Mouse (Mus musculus) midbrain, embryonic 11.5 days (tissue): ENCODE results near the gene Slc40a1. TPM values are rescaled to one million over a fixed set of nuclear protein-coding genes. Genes with fewer than 3 reads are reported as not detected.

Experiments used
- ATAC-seq: fragments of 200-750 bp; cut with Nextera tagmentation; 2 replicates; pipeline ENCODE4 v1.8.0; 2017; ENCODE audit warnings: moderate TSS enrichment, moderate library complexity; ENCODE audit not compliant: low FRiP score
- DNase-seq: peaks from one replicate; pipeline ENCODE4 v3.0.0; 2015; ENCODE audit warnings: low spot score; ENCODE audit errors: missing footprints
- H3K27ac ChIP-seq: fragments of 300-500 bp; sonication (generic); 2 replicates; pipeline ENCODE4 v1.5.1; 2014; ENCODE audit warnings: low read depth, low read length
- H3K27me3 ChIP-seq: fragments of 300-500 bp; sonication (generic); 2 replicates; pipeline ENCODE4 v1.6.1; 2014; ENCODE audit warnings: mild to moderate bottlenecking, low read length, moderate library complexity, mixed read lengths; ENCODE audit not compliant: control insufficient read depth, insufficient read depth
- H3K36me3 ChIP-seq: fragments of 300-500 bp; sonication (generic); 2 replicates; pipeline ENCODE4 v1.6.1; 2014; ENCODE audit warnings: mild to moderate bottlenecking, low read length, moderate library complexity, mixed read lengths; ENCODE audit not compliant: control insufficient read depth, insufficient read depth
- H3K4me1 ChIP-seq: fragments of 300-500 bp; sonication (generic); 2 replicates; pipeline ENCODE4 v1.6.1; 2014; ENCODE audit warnings: low read length; ENCODE audit not compliant: control insufficient read depth, insufficient read depth
- H3K4me2 ChIP-seq: fragments of 300-500 bp; sonication (generic); 2 replicates; pipeline ENCODE4 v1.6.1; 2014; ENCODE audit warnings: mild to moderate bottlenecking, moderate library complexity
- H3K4me3 ChIP-seq: fragments of 300-500 bp; sonication (generic); 2 replicates; pipeline ENCODE4 v1.5.1; 2014; ENCODE audit warnings: low read depth, low read length
- H3K9ac ChIP-seq: fragments of 300-500 bp; sonication (generic); 2 replicates; pipeline ENCODE4 v1.6.1; 2014; ENCODE audit warnings: low read length
- H3K9me3 ChIP-seq: fragments of 300-500 bp; sonication (generic); 2 replicates; pipeline ENCODE4 v1.6.1; 2016; ENCODE audit warnings: low read length; ENCODE audit not compliant: control insufficient read depth
- WGBS: fragments of 180-500 bp; shearing (Covaris S2); extraction: QIAGEN DNeasy Blood & Tissue Kit; methylation state at CpG from one replicate; pipeline ENCODE4 v1.1.7; 2014; 5-methylcytosine and 5-hydroxymethylcytosine counted together
- polyA plus RNA-seq: library from polyadenylated mRNA; unstranded; fragments of >200 nt; fragmentation: Nextera tagmentation; extraction: Ambion mirVana; gene quantifications from 2 replicates; pipeline ENCODE4 v1.2.1, GENCODE M21; 2014

The Slc40a1 gene
- polyA plus RNA-seq, 1 experiment from 2014 or later, result 23.3 TPM

GRCm38 (mm10) chr1:45875640-45876039 is 50.7 kb downstream of the Slc40a1 start:
- no peaks in the 10 kb centered on the region for H3K9me3 ChIP-seq
- H3K4me3 ChIP-seq, result no peak overlapping the region
- H3K4me1 ChIP-seq, result no peaks in the 10 kb centered on the region
- H3K9ac ChIP-seq, result no peak overlapping the region
- ATAC-seq (no peak), DNase-seq (no peak)
- 74% methylated on average over 2 of the region's 2 CpGs for WGBS
- no peaks in the 10 kb centered on the region for H3K27me3 ChIP-seq
- H3K4me2 ChIP-seq, result no peak overlapping the region
- no peak overlapping the region for H3K27ac ChIP-seq
- no peaks in the 10 kb centered on the region for H3K36me3 ChIP-seq

- Histone ChIP-seq H3K9me3 (no peaks in the 10 kb centered on the region), H3K27ac (no peak overlapping the region), H3K36me3 (no peaks in the 10 kb centered on the region), H3K4me3 (no peak overlapping the region), H3K4me1 (no peaks in the 10 kb centered on the region), H3K27me3 (no peaks in the 10 kb centered on the region), H3K9ac (no peak overlapping the region), H3K4me2 (no peak overlapping the region)
- ATAC-seq, result no peak
- DNase-seq, result no peak
- WGBS, result 90% methylated on average over 2 of the region's 2 CpGs
Measured at GRCm38 (mm10) chr1:45873250-45873649, 53.1 kb downstream of the Slc40a1 start.

- H3K4me3 ChIP-seq, result no peak overlapping the region
- DNase-seq, result no peak
- H3K4me2 ChIP-seq, result no peak overlapping the region
- no peak overlapping the region for H3K27ac ChIP-seq
- no peaks in the 10 kb centered on the region for H3K27me3 ChIP-seq
- H3K4me1 ChIP-seq, result no peaks in the 10 kb centered on the region
- ATAC-seq, result no peak
- 76% methylated on average over 3 of the region's 3 CpGs for WGBS
- H3K9me3 ChIP-seq, result no peaks in the 10 kb centered on the region
- H3K36me3 ChIP-seq, result no peaks in the 10 kb centered on the region
- no peak overlapping the region for H3K9ac ChIP-seq
Measured at GRCm38 (mm10) chr1:45868479-45869137, 57.7 kb downstream of the Slc40a1 start.

GRCm38 (mm10) chr1:45868050-45868449 is 58.3 kb downstream of the Slc40a1 start:
- H3K27ac ChIP-seq, result no peak overlapping the region
- no peak overlapping the region for H3K4me2 ChIP-seq
- H3K36me3 ChIP-seq, result no peaks in the 10 kb centered on the region
- H3K4me1 ChIP-seq, result no peaks in the 10 kb centered on the region
- H3K27me3 ChIP-seq, result no peaks in the 10 kb centered on the region
- H3K9me3 ChIP-seq, result no peaks in the 10 kb centered on the region; the same call in 1 of the 2 replicates
- no peak overlapping the region for H3K9ac ChIP-seq
- DNase-seq (no peak), ATAC-seq (no peak)
- WGBS, result 83% methylated on average over 1 of the region's 1 CpGs
- no peak overlapping the region for H3K4me3 ChIP-seq

GRCm38 (mm10) chr1:45866288-45867018 is 59.9 kb downstream of the Slc40a1 start:
- DNase-seq, result no peak

GRCm38 (mm10) chr1:45865727-45866126 is 60.6 kb downstream of the Slc40a1 start:
- DNase-seq, result no peak

More at GRCm38 (mm10) chr1:45866288-45867018, 59.9 kb downstream of the Slc40a1 start:
- no peak for ATAC-seq
- Histone ChIP-seq H3K4me3 (no peak overlapping the region), H3K9me3 (no peaks in the 10 kb centered on the region; the same call in 1 of the 2 replicates), H3K4me1 (no peaks in the 10 kb centered on the region), H3K9ac (no peak overlapping the region), H3K27ac (no peak overlapping the region), H3K27me3 (no peaks in the 10 kb centered on the region), H3K4me2 (no peak overlapping the region), H3K36me3 (no peaks in the 10 kb centered on the region)
- WGBS, result 76% methylated on average over 3 of the region's 3 CpGs

GRCm38 (mm10) chr1:45865316-45865715 is 61.0 kb downstream of the Slc40a1 start:
- DNase-seq, result no peak
- Histone ChIP-seq H3K27ac (no peak overlapping the region), H3K36me3 (no peaks in the 10 kb centered on the region), H3K4me1 (no peaks in the 10 kb centered on the region), H3K9ac (no peak overlapping the region), H3K4me2 (no peak overlapping the region), H3K4me3 (no peak overlapping the region), H3K27me3 (no peaks in the 10 kb centered on the region), H3K9me3 (no peaks in the 10 kb centered on the region; the same call in 1 of the 2 replicates)
- no peak for ATAC-seq
- WGBS, result 50% methylated on average over 1 of the region's 1 CpGs

More at GRCm38 (mm10) chr1:45865727-45866126, 60.6 kb downstream of the Slc40a1 start:
- Histone ChIP-seq H3K27me3 (no peaks in the 10 kb centered on the region), H3K9me3 (no peaks in the 10 kb centered on the region; the same call in 1 of the 2 replicates), H3K4me1 (no peaks in the 10 kb centered on the region), H3K9ac (no peak overlapping the region), H3K4me2 (no peak overlapping the region), H3K36me3 (no peaks in the 10 kb centered on the region), H3K4me3 (no peak overlapping the region), H3K27ac (no peak overlapping the region)
- WGBS, result 83% methylated on average over 5 of the region's 5 CpGs
- ATAC-seq, result no peak

GRCm38 (mm10) chr1:45864564-45865014 is 61.7 kb downstream of the Slc40a1 start:
- Histone ChIP-seq H3K27me3 (no peaks in the 10 kb centered on the region), H3K4me3 (no peak overlapping the region), H3K9ac (no peak overlapping the region), H3K4me2 (no peak overlapping the region), H3K4me1 (no peaks in the 10 kb centered on the region), H3K9me3 (no peaks in the 10 kb centered on the region; the same call in 1 of the 2 replicates), H3K27ac (no peak overlapping the region), H3K36me3 (no peaks in the 10 kb centered on the region)
- no peak for ATAC-seq
- WGBS, result 72% methylated on average over 4 of the region's 4 CpGs
- no peak for DNase-seq

GRCm38 (mm10) chr1:45863641-45864040 is 62.7 kb downstream of the Slc40a1 start:
- ATAC-seq (no peak), DNase-seq (no peak)

More at GRCm38 (mm10) chr1:45863641-45864040, 62.7 kb downstream of the Slc40a1 start:
- Histone ChIP-seq H3K9ac (no peak overlapping the region), H3K4me1 (no peaks in the 10 kb centered on the region), H3K4me2 (no peak overlapping the region), H3K27ac (no peak overlapping the region), H3K9me3 (no peaks in the 10 kb centered on the region; the same call in 1 of the 2 replicates), H3K27me3 (no peaks in the 10 kb centered on the region), H3K4me3 (no peak overlapping the region), H3K36me3 (no peaks in the 10 kb centered on the region)
- 97% methylated on average over 3 of the region's 3 CpGs for WGBS
